26 mouse cellular contexts compared by ENCODE assay signal in genomic region chr5:130797713-130798112, GRCm38 (mm10).
DNase-seq lines count a peak whose midpoint lies in the region; ATAC-seq and TF ChIP-seq lines count a peak whose summit lies in the region.
"Had no signal": no experiment of that assay in that cellular context is flagged by ENCODE, and none has a peak within 500 bp of the region (broad histone marks: within the 10 kb centered on the region; RNA-seq: fewer than 3 reads in every experiment).

No protein-coding gene starts in this region.

- ATAC-seq in cerebellum, adult (ENCODE audit: insufficient number of reproducible peaks, low FRiP score, low TSS enrichment) = no peak
- ATAC-seq in stomach, postnatal 0 days (ENCODE audit: low FRiP score, low TSS enrichment) = no peak
- ATAC-seq in intestine, embryonic 16.5 days = no peak
- ATAC-seq: forebrain, embryonic 14.5 days; hindbrain, postnatal 0 days; midbrain, embryonic 15.5 days had no signal

- H3K4me2 ChIP-seq in stomach, postnatal 0 days (replicated peaks; ENCODE audit: low read depth) = no peak overlapping the region
- H3K4me2 ChIP-seq in intestine, embryonic 16.5 days (ENCODE audit: low read depth, low read length) = no peak overlapping the region
- H3K4me2 ChIP-seq: embryonic facial prominence, embryonic 13.5 days; limb, embryonic 12.5 days; liver, embryonic 13.5 days; lung, embryonic 14.5 days; midbrain, embryonic 15.5 days had no signal

- H3K27ac ChIP-seq in cerebellum, adult 2 months (ENCODE audit: insufficient read depth, low read length) = peak overlapping the region; percentile 38; the same call in 1 of the 2 replicates
- H3K27ac ChIP-seq in layer of hippocampus, adult 2 months = peak overlapping the region; percentile 73; the same call in 1 of the 2 replicates
- no peak overlapping the region for H3K27ac ChIP-seq in stomach, postnatal 0 days (replicated peaks)
- no peak overlapping the region for H3K27ac ChIP-seq in intestine, embryonic 16.5 days (ENCODE audit: low read length)
- H3K27ac ChIP-seq: embryonic facial prominence, embryonic 13.5 days; gastrocnemius, adult 2 months; heart, embryonic 10.5 days; hindbrain, embryonic 10.5 days; hindbrain, postnatal 0 days; kidney, postnatal 0 days; limb, embryonic 12.5 days; liver, embryonic 13.5 days; midbrain, embryonic 15.5 days had no signal

- DNase-seq in cerebellum, adult 2 months = peak; percentile 57 to 82
- DNase-seq in layer of hippocampus, adult 2 months (ENCODE audit: low spot score in 2 of 2) = peak; percentile 24 to 45
- no peak for DNase-seq in layer of hippocampus, postnatal 10 days (ENCODE audit: low spot score in 2 of 2)
- DNase-seq in right cerebral cortex, adult 2 months (ENCODE audit: low spot score in 2 of 2) = peak; percentile 62 to 69
- DNase-seq in right cerebral cortex, postnatal 14 days = no peak
- no peak for DNase-seq in stomach, postnatal 0 days (ENCODE audit: low spot score)
- DNase-seq: adrenal gland, postnatal 14 days; gastrocnemius, adult 2 months; kidney, adult 11 months; liver, embryonic 13.5 days; lung, embryonic 14.5 days; lung, postnatal 36 days; thymus, adult 18-20 months; thymus, postnatal 4 days had no signal

- H3K9ac ChIP-seq in stomach, postnatal 0 days (ENCODE audit: low read length) = no peak overlapping the region
- H3K9ac ChIP-seq in intestine, embryonic 16.5 days (ENCODE audit: low read depth, low read length) = no peak overlapping the region
- H3K9ac ChIP-seq: embryonic facial prominence, embryonic 13.5 days; limb, embryonic 12.5 days; liver, embryonic 13.5 days; lung, embryonic 14.5 days; midbrain, embryonic 15.5 days had no signal

- no peak overlapping the region for H3K4me3 ChIP-seq in cerebellum, adult 2 months (replicated peaks; ENCODE audit: insufficient read depth, low read depth, low read length)
- no peak overlapping the region for H3K4me3 ChIP-seq in layer of hippocampus, adult 2 months
- no peak overlapping the region for H3K4me3 ChIP-seq in stomach, postnatal 0 days (ENCODE audit: low read depth, low read length)
- no peak overlapping the region for H3K4me3 ChIP-seq in intestine, embryonic 16.5 days (ENCODE audit: low read length)
- H3K4me3 ChIP-seq: embryonic facial prominence, embryonic 13.5 days; gastrocnemius, adult 2 months; heart, embryonic 10.5 days; hindbrain, embryonic 10.5 days; limb, embryonic 12.5 days; liver, embryonic 13.5 days; midbrain, embryonic 15.5 days; myocyte had no signal

- no peaks in the 10 kb centered on the region for H3K9me3 ChIP-seq in stomach, postnatal 0 days (ENCODE audit: control insufficient read depth, low read length)
- H3K9me3 ChIP-seq in intestine, embryonic 16.5 days (ENCODE audit: control insufficient read depth, low read length) = no peaks in the 10 kb centered on the region
- H3K9me3 ChIP-seq: embryonic facial prominence, embryonic 13.5 days; heart, embryonic 10.5 days; midbrain, embryonic 15.5 days had no signal

- 36% methylated on average over 5 of the region's 5 CpGs for WGBS in cerebellum, adult 2 months
- WGBS in stomach, postnatal 0 days = 61% methylated on average over 5 of the region's 5 CpGs
- 71% methylated on average over 5 of the region's 5 CpGs for WGBS in intestine, embryonic 16.5 days

- no peaks in the 10 kb centered on the region for H3K36me3 ChIP-seq in stomach, postnatal 0 days (ENCODE audit: control insufficient read depth, insufficient read depth, low read length)
- no peaks in the 10 kb centered on the region for H3K36me3 ChIP-seq in intestine, embryonic 16.5 days (ENCODE audit: control insufficient read depth, insufficient read depth, low read length)
- H3K36me3 ChIP-seq: embryonic facial prominence, embryonic 13.5 days; G1E; heart, embryonic 10.5 days; hindbrain, embryonic 10.5 days; limb, embryonic 12.5 days; liver, embryonic 13.5 days; midbrain, embryonic 15.5 days had no signal

- TF ChIP-seq POLR2A in cerebellum, adult 2 months (IDR thresholded peaks at IDR 0.05; ENCODE audit: borderline replicate concordance, insufficient read depth, low read length) = no peak

- H3K4me1 ChIP-seq in cerebellum, adult 2 months (ENCODE audit: control insufficient read depth, insufficient read depth, low read length) = peaks cover 15% of the 10 kb centered on the region; the same call in 1 of the 2 replicates
- no peaks in the 10 kb centered on the region for H3K4me1 ChIP-seq in stomach, postnatal 0 days (replicated peaks; ENCODE audit: control insufficient read depth, insufficient read depth)
- H3K4me1 ChIP-seq in intestine, embryonic 16.5 days (ENCODE audit: control insufficient read depth, insufficient read depth, low read length) = no peaks in the 10 kb centered on the region
- H3K4me1 ChIP-seq: embryonic facial prominence, embryonic 13.5 days; heart, embryonic 10.5 days; hindbrain, embryonic 10.5 days; limb, embryonic 12.5 days; liver, embryonic 13.5 days; midbrain, embryonic 15.5 days had no signal

- H3K27me3 ChIP-seq in cerebellum, adult 2 months (ENCODE audit: control insufficient read depth, insufficient read depth, low read length) = no peaks in the 10 kb centered on the region
- H3K27me3 ChIP-seq in stomach, postnatal 0 days (ENCODE audit: control insufficient read depth, insufficient read depth, low read length) = no peaks in the 10 kb centered on the region
- no peaks in the 10 kb centered on the region for H3K27me3 ChIP-seq in intestine, embryonic 16.5 days (replicated peaks; ENCODE audit: control insufficient read depth, insufficient read depth, low read length)
- H3K27me3 ChIP-seq: embryonic facial prominence, embryonic 13.5 days; limb, embryonic 12.5 days; liver, embryonic 13.5 days; midbrain, embryonic 15.5 days had no signal

- no peak for TF ChIP-seq CTCF in cerebellum, adult 2 months (IDR thresholded peaks at IDR 0.05; ENCODE audit: borderline replicate concordance, insufficient read depth, low read depth, low read length)
- no peak for TF ChIP-seq CTCF in layer of hippocampus, adult 2 months (conservative IDR thresholded peaks at IDR 0.05)
- TF ChIP-seq CTCF in stomach, postnatal 0 days (IDR thresholded peaks at IDR 0.05; ENCODE audit: low read depth) = no peak

- TF ChIP-seq EP300 in stomach, postnatal 0 days (optimal IDR thresholded peaks at IDR 0.05) = no peak

Comparison
In these comparisons a context has a peak if more than half of its experiments do, and no peak if none do; other contexts are left out.
1. DNase-seq: peak in cerebellum, adult 2 months (2 of 2), layer of hippocampus, adult 2 months (2 of 2) and right cerebral cortex, adult 2 months (2 of 2); none in layer of hippocampus, postnatal 10 days (0 of 2), right cerebral cortex, postnatal 14 days (single experiment) and stomach, postnatal 0 days (single experiment).
2. H3K27ac ChIP-seq: peak in cerebellum, adult 2 months (single experiment) and layer of hippocampus, adult 2 months (single experiment); none in stomach, postnatal 0 days (single experiment) and intestine, embryonic 16.5 days (single experiment).